Mouse (Mus musculus) layer of hippocampus, postnatal 36 days (tissue): ENCODE results near the gene Rbpms2. TPM values are rescaled to one million over a fixed set of nuclear protein-coding genes. Genes with fewer than 3 reads are reported as not detected.
"Not testable (repeated sequence)": the region's sequence is repeated elsewhere in the genome, so short reads cannot be mapped to it uniquely, and the experiment has no call there.

Source experiments
- DNase-seq, 2 experiments: peaks; one replicate each; pipeline ENCODE4 v3.0.0; 2022
- total RNA-seq, 2 experiments: library from RNA; stranded (reverse); gene quantifications; 2 replicates each; pipeline ENCODE4 v1.2.3; 2021

Gene Rbpms2
- total RNA-seq, 2 experiments from 2014 or later = 3.2 to 4.0 TPM

- DNase-seq = no peak
Measured at GRCm38 (mm10) chr9:65621196-65621595, 8.3 kb upstream of the Rbpms2 start.

GRCm38 (mm10) chr9:65621666-65622065, 7.8 kb upstream of the Rbpms2 start:
- no peak for DNase-seq

GRCm38 (mm10) chr9:65622826-65623225, 6.6 kb upstream of the Rbpms2 start:
- no peak for DNase-seq

DNA sequence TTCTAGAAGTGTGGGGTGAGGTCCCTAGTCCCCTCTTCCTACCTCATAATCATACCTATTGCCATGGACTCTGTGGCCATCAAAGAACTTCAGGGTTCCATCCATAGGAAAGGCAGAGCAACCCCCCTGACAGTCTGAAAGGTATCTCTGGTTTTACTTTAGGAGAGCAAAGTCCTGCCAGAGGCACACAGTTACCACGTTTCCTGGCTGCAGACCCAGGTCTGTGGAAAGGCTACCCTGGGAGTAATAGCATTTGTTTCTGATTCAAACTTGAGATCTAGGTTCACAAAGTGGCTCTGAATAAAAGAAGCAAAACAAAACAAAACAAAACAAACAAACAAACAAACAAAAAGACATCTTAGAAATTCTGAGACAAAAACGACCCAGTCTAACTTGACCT, 5.2 kb upstream of the Rbpms2 start:
- no peak for DNase-seq

DNA sequence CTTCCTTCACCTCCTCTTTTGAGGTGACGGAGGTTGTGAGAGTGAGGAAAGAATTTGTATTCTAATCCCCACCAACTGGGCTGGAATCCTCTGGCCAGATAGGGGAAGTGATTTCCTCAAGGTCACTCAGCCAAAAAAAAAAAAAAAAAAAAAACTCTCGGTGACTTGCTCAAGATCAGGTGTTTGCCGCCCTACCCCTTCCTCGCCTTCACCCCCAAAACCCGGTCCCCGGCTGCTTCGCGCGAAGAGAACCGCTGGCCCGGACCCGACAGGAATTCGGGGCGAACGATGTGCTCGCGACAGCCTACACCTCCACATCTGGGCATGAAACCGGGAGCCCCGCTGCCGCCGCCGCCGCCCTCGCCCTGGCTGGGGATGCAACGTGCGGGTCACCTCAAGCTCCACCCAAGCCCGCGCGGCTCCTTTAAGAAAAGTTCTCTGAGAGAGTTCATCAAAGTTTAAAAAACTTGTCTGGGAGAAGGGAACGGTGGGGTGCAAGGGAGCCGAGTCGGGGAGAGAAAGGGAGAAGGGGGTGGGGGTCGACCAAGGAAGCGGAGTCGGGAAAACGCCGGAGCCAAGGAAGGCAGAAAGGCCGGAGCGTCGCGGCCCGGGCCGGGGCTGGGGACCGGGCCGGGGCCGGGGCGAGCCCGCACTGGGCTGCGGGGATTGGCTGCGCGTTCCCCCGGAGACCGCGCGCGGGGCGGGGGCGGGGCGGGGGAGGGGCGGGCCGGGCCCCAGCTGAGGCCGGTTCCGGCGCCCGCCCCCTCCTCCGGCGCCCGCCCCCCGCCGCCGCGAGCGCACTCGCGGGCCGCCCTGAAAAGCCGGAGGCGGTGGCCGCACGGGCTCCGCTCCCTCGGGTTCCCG, 551 bp downstream of the Rbpms2 start:
- no peak for DNase-seq

- DNase-seq = no peak
Measured at GRCm38 (mm10) chr9:65630631-65631353, 1.3 kb downstream of the Rbpms2 start.

DNA sequence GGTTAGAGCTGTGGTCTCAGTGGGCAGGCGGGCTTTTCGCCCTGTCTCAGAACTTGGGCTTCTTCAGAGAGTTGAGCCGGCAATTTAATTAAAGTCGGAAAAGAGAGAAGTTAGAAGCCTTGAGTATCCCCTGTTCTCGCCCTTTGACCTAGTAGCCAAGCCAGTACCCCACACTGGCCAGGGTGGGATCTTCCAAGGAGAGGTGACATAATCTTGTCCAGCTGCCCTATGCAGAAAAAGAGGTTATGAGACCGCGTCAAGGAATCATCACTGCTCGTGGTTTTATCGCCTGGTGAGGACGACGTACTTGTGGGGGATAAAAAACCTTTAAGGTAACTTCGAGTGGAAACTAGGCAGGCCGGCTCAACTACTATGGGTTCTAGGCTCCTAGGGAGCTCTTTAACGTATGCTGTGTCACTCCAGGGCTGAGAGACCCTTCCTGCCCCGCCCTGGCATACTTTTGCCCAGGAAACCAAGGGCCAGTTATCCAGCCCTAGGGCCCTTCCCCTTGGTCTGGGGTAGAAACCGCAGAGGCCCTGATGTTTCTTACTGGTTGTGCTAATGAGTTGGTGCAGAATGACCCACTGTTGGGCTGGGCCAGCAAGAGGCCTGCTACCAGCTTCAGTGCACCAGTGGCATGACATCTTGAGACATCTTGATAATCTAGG, 2.0 kb downstream of the Rbpms2 start:
- no peak for DNase-seq

GRCm38 (mm10) chr9:65635766-65636165, 6.3 kb downstream of the Rbpms2 start:
- DNase-seq = no peak

DNA sequence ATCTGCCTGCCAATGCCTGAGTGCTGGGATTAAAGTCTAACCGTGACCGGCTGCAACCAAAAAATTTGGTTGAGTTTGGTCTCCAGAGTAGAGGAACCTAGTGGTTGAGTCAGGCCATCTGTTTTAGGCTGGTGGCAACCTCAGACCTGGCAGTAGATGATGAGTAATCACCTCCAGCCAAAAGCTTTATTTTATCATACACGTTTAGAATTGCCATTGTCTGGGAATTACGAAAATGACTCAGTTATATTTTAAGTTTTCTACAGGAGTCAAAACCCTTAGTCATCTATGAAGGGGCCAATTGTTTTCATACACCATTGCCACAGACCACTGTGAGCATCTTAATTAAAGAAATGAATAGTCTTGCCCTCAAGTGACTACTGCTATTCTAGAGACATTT, 7.5 kb downstream of the Rbpms2 start:
- no peak for DNase-seq

GRCm38 (mm10) chr9:65639065-65639464, 9.6 kb downstream of the Rbpms2 start:
- DNase-seq = no peak

DNA sequence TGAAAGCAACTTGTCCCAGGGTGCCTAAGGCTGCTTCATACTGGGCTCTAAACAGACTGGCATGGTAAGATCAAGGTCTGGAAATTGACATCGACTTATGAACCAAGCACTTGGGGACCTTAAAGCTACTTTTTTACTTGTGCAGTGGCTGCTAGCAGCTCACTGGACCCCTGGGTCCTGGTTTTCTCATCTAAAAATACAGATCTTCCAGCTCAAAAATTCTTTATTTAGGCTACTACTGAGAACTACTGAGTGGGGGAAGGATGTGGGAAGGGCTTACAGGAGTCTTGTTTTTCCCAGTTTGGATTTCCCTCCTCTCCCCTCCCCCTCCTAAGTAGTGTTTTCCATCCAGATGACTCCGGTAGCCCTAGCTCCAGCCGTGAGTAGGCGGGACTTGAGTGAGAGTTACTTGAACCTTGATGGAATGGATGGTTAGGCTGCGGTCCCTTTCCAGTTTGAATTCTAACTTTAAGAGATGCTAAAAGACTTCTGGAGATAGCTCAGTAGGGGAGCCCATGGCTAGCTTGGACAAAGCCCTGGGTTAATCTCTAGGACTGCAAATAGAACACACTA, 11.5 kb downstream of the Rbpms2 start:
- DNase-seq = no peak

DNA sequence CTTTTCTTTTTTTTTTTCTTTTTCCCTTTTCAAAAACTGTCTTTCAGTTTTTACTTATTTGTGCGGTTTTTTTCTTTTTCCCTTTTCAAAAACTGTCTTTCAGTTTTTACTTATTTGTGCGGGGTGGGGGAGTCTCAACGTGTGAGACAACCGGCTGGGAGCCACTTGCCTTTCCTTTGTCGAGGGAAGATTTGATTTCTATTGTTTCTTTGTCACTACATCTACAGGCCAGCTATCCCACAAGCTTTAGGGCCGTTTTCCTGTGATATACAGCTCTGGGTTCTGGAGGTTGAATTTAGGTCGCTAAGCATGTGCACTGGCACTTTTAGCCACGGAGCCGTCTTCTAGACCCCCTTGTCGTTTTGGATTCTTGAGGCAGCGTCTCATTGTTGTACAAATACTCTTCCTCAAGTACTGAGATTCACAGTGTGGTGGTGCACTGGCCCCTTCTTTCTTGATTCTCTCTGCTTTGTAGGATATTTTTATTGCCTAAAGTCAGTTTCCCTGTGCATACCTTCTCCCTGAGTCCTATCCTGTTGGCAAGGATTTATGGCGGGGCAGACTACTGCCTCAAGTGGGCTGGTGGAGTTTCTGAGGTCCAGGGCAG, 12.1 kb downstream of the Rbpms2 start:
- DNase-seq = no peak

DNA sequence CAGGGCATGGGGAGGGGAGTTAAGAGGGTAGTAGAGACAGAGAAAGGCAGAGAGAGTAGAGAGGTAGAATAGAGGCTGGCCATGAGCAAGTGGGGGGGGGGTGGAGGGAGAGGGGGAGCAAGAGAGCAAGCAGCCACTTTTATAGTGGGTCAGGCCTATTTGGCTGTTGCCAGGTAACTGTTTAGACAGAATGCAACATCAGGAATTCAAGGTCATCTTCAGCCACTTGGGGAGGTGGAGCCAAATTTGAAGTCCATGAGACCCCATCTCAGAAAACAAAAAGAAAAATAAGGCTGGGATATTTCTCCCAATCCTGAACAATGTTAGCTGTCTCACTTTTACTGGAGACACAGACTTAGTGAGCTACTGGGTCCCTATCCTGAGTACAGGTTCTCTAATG, 13.1 kb downstream of the Rbpms2 start:
- DNase-seq = no peak

DNA sequence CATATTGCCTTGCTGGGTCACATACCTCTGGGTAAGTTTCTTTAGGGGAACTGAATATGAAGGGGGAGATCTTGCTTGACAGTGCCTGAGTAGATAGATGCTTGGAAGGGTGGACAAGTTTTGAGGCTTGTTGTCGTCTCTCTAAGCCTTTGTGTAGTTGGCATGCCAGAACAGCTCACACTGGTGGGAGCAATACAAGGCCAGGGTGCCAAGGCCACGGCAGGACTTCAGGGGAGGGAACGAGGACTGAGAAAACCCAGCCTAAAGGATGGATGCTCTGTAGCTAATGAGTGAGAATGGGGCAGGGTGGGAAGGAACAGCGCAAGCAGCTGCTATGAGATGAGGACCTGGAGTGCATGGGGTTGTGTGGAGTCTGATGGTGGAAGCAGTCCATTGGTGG, 15.5 kb downstream of the Rbpms2 start:
- DNase-seq = no peak

DNA sequence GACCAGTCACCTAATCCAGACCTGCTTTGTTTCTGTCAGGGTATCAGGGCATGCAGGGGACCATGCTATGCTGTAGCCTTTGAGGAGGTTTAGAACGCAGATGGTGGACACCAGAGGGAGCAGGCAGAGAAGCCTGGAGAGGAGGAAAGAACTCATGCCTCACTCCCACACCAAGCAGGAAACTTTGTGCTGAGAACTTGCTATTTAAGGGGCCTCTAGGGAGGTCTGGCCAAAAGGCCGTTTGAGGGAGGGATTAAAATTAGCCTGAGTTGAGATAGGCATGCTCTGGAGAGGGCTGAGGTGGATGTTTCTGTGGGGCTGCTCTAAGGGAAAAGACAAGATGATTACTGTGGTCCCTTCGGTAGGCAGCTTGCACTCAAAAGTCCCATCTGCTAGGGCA, 16.5 kb downstream of the Rbpms2 start:
- no peak for DNase-seq

DNA sequence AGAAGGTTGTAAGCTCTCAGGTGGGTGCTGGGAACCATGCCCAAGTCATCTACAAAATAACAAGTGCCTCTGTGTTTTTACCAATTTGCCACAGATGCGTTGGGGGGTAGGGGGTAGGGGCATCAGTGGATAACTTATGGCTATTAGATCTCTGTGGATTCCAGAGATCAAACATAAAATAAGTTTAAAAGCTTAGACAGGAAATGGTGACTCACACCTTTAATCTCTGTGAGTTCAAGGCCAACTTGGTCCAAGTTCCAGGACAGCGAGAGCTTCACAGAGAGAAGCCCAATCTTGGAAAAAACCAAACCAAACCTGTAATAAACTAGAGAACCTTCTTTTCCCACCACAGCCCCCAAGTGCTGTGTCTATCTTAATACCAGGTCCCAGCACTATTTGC, 17.3 kb downstream of the Rbpms2 start:
- no peak for DNase-seq

GRCm38 (mm10) chr9:65648730-65649129, 19.3 kb downstream of the Rbpms2 start:
- DNase-seq = no peak

- DNase-seq = no peak
Measured at GRCm38 (mm10) chr9:65649997-65650396, 20.5 kb downstream of the Rbpms2 start.

DNA sequence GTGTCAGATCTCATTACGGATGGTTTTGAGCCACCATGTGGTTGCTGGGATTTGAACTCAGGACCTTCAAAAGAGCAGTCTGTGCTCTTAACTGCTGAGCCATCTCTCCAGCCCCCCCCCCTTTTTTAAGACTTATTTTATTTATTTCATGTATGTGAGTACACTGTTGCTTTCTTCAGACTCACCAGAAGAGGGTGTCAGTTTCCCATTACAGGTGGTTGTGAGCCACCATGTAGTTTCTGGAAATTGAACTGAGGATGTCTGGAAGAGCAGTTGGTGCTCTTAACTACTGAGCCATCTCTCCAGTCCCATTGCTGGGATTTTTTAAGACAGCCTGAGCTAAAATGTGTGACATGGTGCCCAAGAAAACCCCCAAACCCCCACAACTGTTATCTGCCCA, 22.5 kb downstream of the Rbpms2 start:
- DNase-seq = not testable (repeated sequence)

- DNase-seq = no peak
Measured at GRCm38 (mm10) chr9:65653741-65654140, 24.3 kb downstream of the Rbpms2 start.

- DNase-seq = no peak
Measured at GRCm38 (mm10) chr9:65654700-65655237, 25.3 kb downstream of the Rbpms2 start.

- DNase-seq = no peak
Measured at GRCm38 (mm10) chr9:65655540-65655939, 26.1 kb downstream of the Rbpms2 start.
